Mouse (Mus musculus): ENCODE measurements at regions not wholly inside any gene's neighbourhood (a gene's known extent, or its start where the extent isn't known, plus 50 kb on each side); places are given as distances from the start of the nearest gene placed in this dataset.

DNA sequence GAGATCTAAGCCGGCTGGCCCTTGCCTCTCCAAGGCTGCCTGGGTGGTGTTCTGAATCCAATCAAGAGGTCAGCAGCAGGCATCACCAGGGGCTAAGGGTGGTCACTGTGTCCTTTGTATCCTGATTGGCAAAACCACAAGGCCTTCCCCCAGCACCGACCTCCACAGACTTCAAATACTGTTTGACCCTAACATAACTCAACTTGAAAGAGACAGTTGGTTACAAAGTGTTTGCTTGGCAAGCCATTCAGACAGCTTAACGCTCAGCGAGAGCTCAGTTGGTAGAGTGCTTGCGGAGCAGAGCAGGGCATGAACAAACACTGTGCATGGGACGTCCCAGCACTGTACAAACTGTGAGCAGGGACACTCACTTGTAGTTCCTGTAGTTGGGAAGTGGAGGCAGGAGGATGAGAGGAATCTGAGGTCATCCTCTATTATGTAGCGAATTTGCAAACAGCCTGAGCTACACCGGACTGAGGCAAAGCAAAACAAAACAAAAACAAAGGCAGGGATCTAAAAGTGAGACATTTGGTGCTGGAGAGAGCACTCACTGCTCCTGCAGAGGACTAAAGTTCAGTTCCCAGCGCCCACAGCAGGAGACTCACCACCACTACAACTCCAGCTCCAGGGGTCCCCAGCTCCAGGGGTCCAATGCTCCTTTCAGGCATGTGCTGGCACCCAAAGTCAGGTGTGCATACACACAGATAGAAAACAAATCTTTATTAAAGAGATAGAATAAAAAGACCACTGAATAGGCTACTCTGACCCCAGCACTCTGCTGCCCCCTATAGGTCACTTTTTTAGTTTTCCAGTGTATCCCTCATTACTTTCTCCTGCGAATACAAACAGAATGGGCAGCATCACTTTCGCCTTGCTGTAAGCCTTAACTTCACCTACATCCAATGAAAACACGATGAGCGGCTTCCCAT lies 273.5 kb downstream of the Prex1 start:
- peak in 1 of 2 experiments; percentile 53 for DNase-seq (ENCODE audit: low spot score in 2 of 2)

DNA sequence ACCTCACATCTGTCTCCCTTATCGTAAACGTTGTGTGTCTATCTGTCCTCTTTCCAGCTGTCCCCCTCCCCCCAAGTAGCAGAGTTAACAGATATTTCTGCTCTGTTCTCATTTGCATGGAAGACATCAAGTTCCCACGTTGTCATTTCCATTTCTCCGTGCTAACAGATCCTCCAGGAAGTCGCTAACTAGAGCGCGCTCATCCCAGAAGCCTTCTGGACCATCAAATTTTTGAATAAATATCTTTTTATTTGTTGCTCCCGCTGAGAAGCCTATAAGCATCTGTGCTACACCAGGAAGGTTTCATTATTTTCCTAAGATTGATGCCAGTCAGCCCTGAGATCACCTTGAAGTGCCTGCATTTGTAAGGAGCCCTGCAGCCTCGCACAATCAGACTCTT lies 275.4 kb downstream of the Prex1 start:
- DNase-seq (ENCODE audit: low spot score in 2 of 2): no peak

DNA sequence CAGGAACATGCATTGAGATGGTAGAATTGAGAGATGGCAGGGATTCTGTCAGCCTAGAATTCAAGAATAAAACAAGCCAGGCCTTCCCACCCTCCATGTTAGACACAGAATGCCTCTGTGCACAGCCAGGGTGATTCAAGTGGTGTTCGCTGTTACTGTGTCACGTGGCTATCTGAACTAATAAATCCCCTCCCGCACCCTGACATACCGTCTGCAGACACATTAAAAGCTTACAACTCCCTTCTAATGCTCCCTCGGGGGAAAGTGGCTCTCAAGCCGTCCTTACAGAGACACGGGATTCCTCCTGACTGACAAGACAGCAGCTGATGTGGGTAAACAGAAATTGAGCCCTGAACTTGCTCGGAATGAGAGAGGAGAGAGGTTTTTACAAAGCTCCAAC lies 279.1 kb downstream of the Prex1 start:
- DNase-seq (ENCODE audit: low spot score in 2 of 2): no peak

DNA sequence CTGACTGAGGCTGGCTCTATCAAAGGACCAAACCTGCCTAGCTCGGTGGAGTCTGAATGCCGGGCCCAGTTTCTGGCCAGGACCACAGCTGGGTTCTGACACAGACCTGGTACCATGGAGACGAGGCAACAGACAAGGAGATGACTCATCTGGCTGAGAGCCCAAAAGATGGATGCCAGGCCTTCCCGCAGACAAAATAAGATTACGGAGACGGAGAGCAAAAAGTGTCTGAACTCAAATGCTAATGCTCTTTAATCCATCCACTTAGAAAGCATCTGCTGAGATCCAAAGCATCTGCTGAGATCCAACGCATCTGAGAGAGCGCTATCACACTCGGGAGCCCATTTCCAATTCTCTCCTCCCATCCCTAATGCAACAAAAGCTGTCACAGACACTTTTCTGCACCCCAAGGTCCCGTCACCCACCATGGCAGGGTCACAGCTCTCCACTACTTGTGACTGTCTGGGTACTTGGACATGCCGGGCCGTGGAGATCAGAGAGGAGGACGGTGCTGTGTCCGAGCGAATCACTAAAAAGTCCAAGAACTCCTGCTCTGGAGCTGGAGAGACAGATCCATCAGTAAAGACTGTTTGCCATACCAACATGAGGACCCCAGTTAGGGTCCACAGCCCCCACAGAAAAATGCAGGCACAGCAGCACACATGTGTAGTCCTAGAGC lies 278.3 kb upstream of the Sulf2 start:
- peak in 1 of 2 experiments; percentile 52 for DNase-seq (ENCODE audit: low spot score in 2 of 2)

DNA sequence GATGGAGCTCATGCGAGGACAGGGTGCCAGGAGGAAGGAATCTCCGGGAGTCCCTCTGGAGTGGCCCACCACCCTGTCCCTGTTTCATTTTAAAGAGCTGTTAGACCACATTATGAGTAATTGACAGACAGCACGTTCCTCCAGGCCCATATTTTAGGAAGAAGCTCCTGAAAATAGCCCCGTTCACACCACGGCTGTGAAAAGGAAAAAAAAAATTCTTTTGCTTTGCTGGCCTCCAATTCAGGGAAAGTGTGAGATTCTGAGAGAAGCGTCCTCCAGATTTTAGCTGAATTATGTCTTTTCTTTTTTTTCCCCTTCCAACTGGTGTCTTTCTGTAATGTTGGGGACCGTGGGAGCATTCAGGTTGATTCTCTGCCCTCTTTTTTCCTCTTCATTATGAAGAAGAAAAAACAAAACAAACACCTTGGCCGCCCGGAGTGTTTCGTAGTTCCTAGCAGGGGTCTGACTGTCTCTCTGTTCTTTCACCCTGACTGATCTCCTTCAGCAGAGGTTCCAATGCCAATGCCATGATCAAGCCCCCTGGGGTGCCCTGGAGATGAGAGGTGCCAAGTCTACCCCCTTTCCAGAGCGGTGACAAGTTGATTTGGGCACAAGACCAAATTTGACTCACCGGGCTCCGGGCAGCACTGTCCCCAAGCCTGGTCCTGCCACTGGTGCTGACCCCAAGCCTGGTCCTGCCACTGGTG lies 277.6 kb upstream of the Sulf2 start:
- DNase-seq (ENCODE audit: low spot score in 2 of 2): no peak

DNA sequence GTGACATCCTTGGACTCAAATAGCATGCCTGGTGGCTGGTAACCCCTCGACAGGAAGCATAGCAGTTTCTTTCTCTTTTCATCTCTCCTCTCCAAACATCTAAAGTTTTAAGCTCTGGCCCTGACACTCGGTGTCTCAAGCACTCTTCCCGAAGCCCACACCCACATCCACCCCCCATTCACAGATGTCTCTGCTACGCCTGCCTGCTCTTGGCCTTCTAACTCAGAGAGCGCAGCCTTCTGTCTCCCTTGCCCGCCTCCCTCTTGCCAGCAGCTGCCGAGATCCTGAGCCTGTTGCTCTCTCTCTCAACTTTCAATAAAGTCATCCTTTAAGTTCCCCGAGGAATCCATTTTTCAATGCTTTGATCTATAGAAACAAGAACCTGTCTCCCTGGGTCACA lies 277.1 kb upstream of the Sulf2 start:
- DNase-seq (ENCODE audit: low spot score in 2 of 2): no peak

DNA sequence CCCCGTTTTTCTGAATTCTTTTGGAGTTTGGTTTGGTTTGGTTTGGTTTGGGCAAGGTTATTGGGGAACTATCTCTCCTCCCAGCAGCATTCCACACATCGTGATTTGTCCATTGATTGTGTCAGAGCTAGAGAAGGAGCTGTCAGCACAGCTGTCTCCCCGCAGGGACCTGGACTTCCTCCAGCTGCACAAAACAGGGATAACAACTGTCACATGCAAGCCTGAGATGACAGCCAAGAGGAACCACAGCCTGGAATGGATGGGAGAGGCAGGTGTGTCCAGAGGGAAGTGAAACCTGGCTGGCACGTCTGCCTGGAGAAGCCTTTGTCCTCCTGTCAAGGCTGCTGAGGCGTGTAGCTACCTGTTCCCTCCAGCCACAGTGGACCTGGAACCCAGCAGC lies 274.5 kb upstream of the Sulf2 start:
- no peak for DNase-seq (ENCODE audit: low spot score in 2 of 2)

DNA sequence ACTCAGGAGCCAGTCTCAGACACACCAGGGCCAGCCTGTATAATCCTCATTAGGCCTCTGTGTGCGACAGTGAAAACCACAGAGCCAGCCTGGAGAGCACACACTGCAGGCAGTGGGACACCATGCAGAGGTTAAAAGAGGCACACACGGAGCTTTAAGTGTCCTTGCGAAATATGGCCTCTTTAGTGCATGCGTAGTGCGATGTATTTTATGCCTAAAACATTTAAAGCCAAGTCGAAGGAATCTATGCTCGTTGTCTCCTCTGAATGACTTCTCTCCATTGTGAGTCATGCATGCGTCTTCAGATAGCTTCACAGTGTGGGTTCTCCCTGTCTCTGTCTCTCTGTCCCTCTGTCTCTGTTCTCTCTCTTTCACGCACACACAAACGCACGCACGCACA lies 274.0 kb upstream of the Sulf2 start:
- DNase-seq (ENCODE audit: low spot score in 2 of 2): no peak

DNA sequence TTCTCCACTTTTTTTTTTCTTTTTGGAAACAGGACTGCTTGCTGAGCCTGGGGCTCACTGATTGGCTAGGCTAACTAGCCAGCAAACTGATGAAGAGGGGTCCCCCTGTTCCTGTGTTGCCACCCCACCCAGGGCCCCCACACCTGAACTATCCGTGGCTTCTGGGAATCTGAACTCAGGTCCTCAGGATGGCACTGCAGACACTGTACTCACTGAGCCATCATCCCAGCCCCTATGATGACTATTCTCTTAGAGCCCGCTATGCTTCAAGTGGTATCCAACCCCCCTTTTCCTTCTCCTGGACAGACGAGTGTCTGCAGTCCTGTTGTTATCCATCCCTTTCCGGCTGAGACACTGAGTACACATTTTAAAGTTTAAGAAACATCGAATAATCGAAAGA lies 271.9 kb upstream of the Sulf2 start:
- no peak for DNase-seq (ENCODE audit: low spot score in 2 of 2)

DNA sequence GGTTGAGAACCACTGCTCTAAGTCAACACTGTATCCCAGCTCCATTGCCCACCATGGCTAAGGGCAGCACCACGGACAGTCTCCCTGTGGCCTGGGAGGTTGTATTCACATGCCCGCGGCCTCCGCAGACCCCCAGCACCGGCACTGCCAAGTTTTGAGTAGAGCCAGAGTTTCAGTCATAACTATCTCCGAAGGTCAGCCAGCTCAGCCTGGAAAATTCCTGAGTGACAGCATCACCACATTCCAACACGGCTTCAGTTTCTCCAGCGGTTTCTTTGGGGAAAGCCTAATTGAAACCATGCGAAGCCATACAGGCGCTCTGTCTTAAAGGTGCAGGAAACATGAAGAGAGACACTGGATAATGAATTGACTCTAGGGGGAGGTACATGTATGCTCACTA lies 271.5 kb upstream of the Sulf2 start:
- DNase-seq (ENCODE audit: low spot score in 2 of 2): no peak

DNA sequence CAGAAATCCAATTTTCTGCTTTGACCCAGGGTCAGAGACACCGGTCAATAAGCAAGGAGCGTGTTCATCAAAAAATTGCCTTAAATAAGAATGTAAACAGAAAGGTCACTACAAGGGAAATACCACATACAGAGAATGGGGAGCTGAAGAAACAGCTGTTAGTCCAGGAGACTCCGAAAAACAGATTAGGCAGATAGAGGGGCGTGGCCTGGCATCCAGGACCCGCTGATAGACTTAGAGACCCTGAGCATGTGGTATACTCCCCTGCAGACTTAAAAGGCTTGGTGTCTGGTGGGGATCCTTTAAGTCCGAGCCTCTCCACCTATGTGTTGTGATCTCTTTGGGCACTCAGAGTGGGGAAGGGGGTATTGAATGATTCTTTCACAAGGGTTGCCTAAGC lies 271.0 kb upstream of the Sulf2 start:
- no peak for DNase-seq (ENCODE audit: low spot score in 2 of 2)

DNA sequence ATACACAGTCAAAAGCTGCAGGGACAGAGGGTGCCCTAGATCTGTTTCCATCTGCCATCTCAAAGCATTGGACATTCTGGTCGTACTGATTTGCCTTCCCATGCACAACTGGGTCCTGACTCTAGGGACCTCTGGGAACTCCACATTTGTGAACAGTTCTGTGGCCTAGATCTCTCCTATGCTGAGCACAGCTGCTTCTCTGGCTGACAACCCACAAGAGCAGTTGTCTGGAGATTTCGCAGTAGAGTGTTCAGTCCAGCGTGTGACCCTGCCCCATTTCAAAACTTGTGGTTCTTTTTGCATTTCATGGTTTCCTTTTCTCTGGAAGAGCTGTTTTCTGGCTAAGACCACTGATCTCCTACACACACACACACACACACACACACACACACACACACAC lies 269.7 kb upstream of the Sulf2 start:
- DNase-seq (ENCODE audit: low spot score in 2 of 2): no peak

DNA sequence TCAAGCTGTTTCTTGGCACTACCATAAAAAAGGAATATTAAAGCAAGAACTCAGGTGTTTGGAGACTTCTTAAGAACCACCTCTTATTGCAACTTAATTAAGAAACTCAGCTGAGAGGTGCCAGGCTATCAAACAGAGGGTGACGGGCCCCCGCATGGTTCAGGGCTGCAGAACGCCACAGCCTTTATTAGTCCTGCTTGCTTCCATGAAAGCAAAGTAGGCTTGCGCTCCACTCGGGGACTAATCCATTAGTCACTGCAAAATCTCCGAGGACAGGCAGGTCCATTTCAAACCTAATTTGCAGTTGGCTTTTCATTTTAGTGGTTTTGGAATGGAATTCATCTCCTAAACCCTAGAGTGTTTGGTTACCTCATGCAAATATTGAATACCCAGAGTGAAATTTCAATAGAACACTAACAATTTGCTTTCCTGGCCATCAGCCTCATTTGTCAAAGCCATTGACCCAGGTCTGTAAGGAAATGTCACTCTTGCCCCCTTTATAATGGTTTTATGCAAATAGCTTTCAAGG lies 267.7 kb upstream of the Sulf2 start:
- no peak for DNase-seq (ENCODE audit: low spot score in 2 of 2)

DNA sequence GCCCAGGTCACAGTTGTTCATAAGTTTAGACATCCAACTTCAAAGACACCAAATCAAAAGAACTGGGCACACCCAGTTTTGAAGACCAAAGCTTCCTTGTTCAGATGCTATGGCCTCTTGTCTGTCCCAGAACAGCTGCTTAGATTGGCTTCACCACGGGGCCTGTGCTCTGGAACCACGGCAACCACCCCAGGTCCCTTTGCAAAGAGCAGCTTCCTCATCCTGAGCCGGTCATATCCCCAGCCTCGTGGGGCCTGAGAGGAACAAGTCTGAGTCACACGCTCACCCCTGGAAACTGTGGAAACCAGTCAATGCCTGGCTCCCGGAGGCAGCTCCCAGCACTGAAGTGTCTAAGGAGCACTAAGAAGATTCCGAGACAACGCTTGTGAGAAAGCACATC lies 264.8 kb upstream of the Sulf2 start:
- DNase-seq (ENCODE audit: low spot score in 2 of 2): no peak

DNA sequence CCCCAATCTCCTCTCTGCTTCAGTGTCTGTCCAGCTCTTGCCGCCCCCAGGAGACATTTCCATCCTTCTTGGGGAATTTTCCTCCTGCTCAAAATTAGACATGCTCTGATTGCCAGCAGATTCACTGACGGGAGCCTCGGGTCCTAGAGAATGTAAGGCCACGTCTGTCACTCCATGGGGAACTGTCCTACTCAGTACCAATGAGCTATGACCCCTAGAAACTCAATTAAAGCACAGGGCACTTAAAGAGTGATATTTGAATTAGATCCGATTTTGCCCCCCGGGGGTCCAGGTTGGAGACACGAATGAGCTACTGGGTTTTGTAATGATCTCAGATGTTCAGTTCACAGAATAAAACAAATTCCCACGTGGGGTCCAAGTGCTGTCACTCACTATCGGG lies 263.8 kb upstream of the Sulf2 start:
- DNase-seq (ENCODE audit: low spot score in 2 of 2): no peak

DNA sequence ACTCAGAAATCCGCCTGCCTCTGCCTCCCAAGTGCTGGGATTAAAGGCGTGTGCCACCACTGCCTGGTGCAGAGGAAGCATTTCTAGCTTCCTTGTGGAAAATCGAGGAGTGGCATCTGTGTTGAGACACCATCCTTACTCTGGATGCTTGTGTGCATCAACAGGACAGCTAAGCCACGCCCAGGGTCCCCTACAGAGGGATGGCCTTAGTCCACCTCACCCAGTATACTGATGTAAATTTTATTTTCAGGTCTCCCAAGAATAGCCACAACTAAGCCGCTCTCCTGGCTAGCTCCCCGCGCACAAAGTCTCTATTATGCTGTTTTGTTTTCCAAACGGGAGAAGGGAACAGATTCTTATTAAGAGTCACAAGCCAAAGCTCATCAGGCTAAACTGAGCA lies 262.8 kb upstream of the Sulf2 start:
- DNase-seq (ENCODE audit: low spot score in 2 of 2): no peak

DNA sequence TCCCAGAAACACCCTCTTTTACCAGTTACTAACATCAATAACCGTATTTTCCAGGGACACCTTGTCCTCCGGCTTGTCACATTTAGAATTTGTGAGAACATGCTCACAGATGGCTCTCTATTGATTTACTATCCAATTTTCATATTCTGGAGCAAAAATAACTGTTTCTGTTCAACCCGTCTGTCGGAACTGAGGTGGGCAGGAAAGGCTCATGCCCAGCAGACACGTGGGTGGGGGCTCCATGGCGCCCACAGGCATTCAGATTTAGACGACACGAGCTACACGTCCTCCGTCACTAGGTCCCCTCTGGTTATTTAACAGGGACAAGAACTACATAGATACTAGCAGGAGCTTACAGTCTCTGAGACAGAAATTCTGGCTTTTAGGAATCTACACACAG lies 262.2 kb upstream of the Sulf2 start:
- peak; percentile 71 to 88 for DNase-seq (ENCODE audit: low spot score in 2 of 2)

DNA sequence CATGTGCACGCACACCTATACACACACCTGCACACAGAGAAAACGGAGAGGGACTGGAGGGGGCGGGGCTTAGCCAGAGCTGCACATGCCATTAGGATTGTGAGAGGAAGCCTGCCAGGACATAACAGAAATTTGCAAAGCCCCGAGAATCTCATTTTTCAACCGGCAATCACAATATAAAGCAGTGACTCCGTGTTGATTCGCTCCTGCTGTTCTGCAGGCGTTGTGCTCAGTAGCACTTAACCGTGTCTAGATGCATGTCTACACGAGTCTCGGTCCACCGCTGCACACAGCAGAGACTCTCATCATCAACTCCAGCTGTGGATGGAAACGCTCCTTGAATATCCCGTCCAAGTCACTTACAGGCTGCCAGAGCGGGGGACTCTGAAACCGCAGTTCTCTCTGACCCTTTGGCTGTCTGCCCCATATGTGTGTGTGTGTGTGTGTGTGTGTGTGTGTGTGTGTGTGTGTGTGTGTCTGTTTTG lies 260.1 kb upstream of the Sulf2 start:
- DNase-seq (ENCODE audit: low spot score in 2 of 2): no peak

DNA sequence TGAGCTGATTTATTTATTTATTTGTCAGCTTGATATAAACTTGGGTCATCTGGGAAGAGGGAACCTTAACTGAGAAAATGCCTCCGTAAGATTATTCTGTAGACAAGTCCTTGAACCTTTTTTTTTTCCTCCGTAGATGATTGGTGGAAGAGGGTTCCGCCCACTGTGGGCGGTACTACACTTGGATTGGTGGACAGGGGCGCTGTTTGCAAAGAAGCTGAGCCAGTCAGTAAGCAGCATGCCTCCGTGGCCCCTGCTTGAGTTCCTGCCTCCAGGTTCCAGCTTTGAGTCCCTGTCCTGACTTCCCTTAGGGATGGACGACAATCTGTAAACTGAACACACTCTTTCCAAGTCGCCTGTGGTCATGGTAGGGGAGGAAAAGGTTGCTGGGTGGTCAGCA lies 259.4 kb upstream of the Sulf2 start:
- no peak for DNase-seq (ENCODE audit: low spot score in 2 of 2)

DNA sequence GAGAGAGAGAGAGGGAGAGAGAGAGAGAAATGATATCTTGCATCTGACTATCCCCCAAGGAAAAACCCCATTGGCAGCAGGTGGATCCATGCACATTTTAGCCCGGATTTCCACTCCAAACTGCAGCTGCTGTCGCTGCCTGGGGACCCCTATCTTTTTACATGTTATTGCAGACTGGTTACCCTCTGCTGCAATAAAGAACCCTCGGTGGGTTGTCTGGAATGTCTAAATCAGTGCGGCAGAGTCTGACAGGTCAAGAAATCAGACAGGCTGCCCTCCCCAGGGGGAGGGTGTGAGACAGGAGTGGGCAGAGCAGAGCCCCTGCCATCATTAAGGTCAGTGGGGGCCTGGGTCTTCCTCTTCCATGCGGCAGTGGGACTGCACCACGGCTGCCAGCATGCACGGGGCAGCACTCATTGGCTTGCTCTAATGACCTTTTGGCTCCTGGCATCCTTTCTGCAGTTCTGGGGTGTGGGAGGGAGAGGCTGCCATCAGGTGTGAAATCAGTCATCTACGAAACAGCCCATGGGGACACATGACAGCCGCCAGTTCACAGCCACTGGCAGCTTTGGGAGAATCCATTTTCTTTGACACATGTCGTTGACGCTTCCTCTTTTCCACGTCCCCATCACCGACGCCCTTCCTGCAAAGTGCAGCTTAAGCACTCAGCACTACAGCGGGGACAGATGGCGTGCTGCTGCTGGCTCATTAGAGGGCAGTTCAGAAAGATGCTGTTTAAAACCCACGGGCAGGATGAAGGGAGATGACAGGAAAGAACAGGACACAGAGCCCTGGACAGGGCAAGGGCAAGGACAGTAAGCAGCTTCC lies 256.8 kb upstream of the Sulf2 start:
- DNase-seq (ENCODE audit: low spot score in 2 of 2): no peak

DNA sequence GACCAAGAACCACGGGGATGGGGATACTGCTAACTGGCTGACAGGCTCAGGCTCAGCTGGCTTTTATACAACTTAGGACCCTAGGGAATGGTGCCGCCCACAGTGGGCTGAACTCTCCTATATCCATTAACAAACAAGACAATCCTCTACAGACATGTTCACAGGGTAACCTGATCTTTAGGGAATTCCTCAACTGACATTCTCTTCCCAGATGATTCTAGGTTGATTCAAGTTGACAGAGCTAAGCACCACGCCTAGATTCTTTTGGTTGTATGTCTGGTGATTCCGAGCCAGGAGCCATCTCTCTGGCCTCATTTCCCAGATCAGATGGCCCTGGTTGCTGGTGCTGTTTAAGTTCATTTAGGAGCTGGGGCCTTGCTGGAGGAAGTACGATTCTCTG lies 253.9 kb upstream of the Sulf2 start:
- DNase-seq (ENCODE audit: low spot score in 2 of 2): no peak

Measured in layer of hippocampus, postnatal 14 days (tissue).